Mouse (Mus musculus): ENCODE measurements around the gene Drd5. TPM values are rescaled to one million over a fixed set of nuclear protein-coding genes. Genes with fewer than 3 reads are reported as not detected.

Drd5 gene
- polyA plus RNA-seq, 1 experiment from 2014 or later: not detected

- H3K27ac ChIP-seq (ENCODE audit: low read depth, low read length): no peak overlapping the region
- H3K36me3 ChIP-seq (ENCODE audit: control insufficient read depth, insufficient read depth, low read length): no peaks in the 10 kb centered on the region
- H3K9ac ChIP-seq (ENCODE audit: low read depth, low read length): no peak overlapping the region
- H3K4me2 ChIP-seq (replicated peaks; ENCODE audit: low read depth, low read length): no peak overlapping the region
- WGBS: 38% methylated on average over 1 of the region's 1 CpGs
- no peak for ATAC-seq (ENCODE audit: low FRiP score, low TSS enrichment)
- no peak overlapping the region for H3K4me3 ChIP-seq (ENCODE audit: low read length)
- H3K27me3 ChIP-seq (ENCODE audit: control insufficient read depth, insufficient read depth, low read length): no peaks in the 10 kb centered on the region
- H3K4me1 ChIP-seq (ENCODE audit: control insufficient read depth, insufficient read depth, low read length): no peaks in the 10 kb centered on the region
- no peaks in the 10 kb centered on the region for H3K9me3 ChIP-seq (ENCODE audit: control insufficient read depth, low read length)
Observed at GRCm38 (mm10) chr5:38334582-38334981, 15.4 kb downstream of the Drd5 start.

GRCm38 (mm10) chr5:38343101-38343500 is 23.9 kb downstream of the Drd5 start:
- H3K4me2 ChIP-seq (replicated peaks; ENCODE audit: low read depth, low read length): no peak overlapping the region
- no peak overlapping the region for H3K9ac ChIP-seq (ENCODE audit: low read depth, low read length)
- H3K4me3 ChIP-seq (ENCODE audit: low read length): no peak overlapping the region
- no peaks in the 10 kb centered on the region for H3K27me3 ChIP-seq (ENCODE audit: control insufficient read depth, insufficient read depth, low read length)
- H3K36me3 ChIP-seq (ENCODE audit: control insufficient read depth, insufficient read depth, low read length): no peaks in the 10 kb centered on the region
- ATAC-seq (ENCODE audit: low FRiP score, low TSS enrichment): no peak
- H3K4me1 ChIP-seq (ENCODE audit: control insufficient read depth, insufficient read depth, low read length): no peaks in the 10 kb centered on the region
- H3K27ac ChIP-seq (ENCODE audit: low read depth, low read length): no peak overlapping the region
- 78% methylated on average over 3 of the region's 3 CpGs for WGBS
- no peaks in the 10 kb centered on the region for H3K9me3 ChIP-seq (ENCODE audit: control insufficient read depth, low read length)

GRCm38 (mm10) chr5:38346646-38347432 is 27.7 kb downstream of the Drd5 start:
- H3K4me3 ChIP-seq (ENCODE audit: low read length): no peak overlapping the region
- WGBS: 34% methylated on average over 10 of the region's 10 CpGs
- no peak overlapping the region for H3K9ac ChIP-seq (ENCODE audit: low read depth, low read length)
- H3K9me3 ChIP-seq (ENCODE audit: control insufficient read depth, low read length): no peaks in the 10 kb centered on the region
- no peak overlapping the region for H3K27ac ChIP-seq (ENCODE audit: low read depth, low read length)
- no peaks in the 10 kb centered on the region for H3K36me3 ChIP-seq (ENCODE audit: control insufficient read depth, insufficient read depth, low read length)
- ATAC-seq (ENCODE audit: low FRiP score, low TSS enrichment): no peak
- no peaks in the 10 kb centered on the region for H3K27me3 ChIP-seq (ENCODE audit: control insufficient read depth, insufficient read depth, low read length)
- H3K4me2 ChIP-seq (replicated peaks; ENCODE audit: low read depth, low read length): no peak overlapping the region
- no peaks in the 10 kb centered on the region for H3K4me1 ChIP-seq (ENCODE audit: control insufficient read depth, insufficient read depth, low read length)

GRCm38 (mm10) chr5:38350351-38350929 is 31.3 kb downstream of the Drd5 start:
- Histone ChIP-seq H3K4me1 (ENCODE audit: control insufficient read depth, insufficient read depth, low read length) (no peaks in the 10 kb centered on the region), H3K27ac (ENCODE audit: low read depth, low read length) (no peak overlapping the region), H3K4me3 (ENCODE audit: low read length) (no peak overlapping the region), H3K4me2 (replicated peaks; ENCODE audit: low read depth, low read length) (no peak overlapping the region), H3K9ac (ENCODE audit: low read depth, low read length) (no peak overlapping the region), H3K9me3 (ENCODE audit: control insufficient read depth, low read length) (no peaks in the 10 kb centered on the region), H3K36me3 (ENCODE audit: control insufficient read depth, insufficient read depth, low read length) (no peaks in the 10 kb centered on the region), H3K27me3 (ENCODE audit: control insufficient read depth, insufficient read depth, low read length) (no peaks in the 10 kb centered on the region)
- no peak for ATAC-seq (ENCODE audit: low FRiP score, low TSS enrichment)
- 52% methylated on average over 5 of the region's 5 CpGs for WGBS

- ATAC-seq (ENCODE audit: low FRiP score, low TSS enrichment): no peak
Observed at GRCm38 (mm10) chr5:38356927-38357326, 37.8 kb downstream of the Drd5 start.

GRCm38 (mm10) chr5:38359716-38360115 is 40.5 kb downstream of the Drd5 start:
- WGBS: 88% methylated on average over 2 of the region's 2 CpGs
- no peak overlapping the region for H3K27ac ChIP-seq (ENCODE audit: low read depth, low read length)
- no peak for ATAC-seq (ENCODE audit: low FRiP score, low TSS enrichment)
- H3K4me2 ChIP-seq (replicated peaks; ENCODE audit: low read depth, low read length): no peak overlapping the region
- no peak overlapping the region for H3K4me3 ChIP-seq (ENCODE audit: low read length)
- H3K27me3 ChIP-seq (ENCODE audit: control insufficient read depth, insufficient read depth, low read length): no peaks in the 10 kb centered on the region
- no peak overlapping the region for H3K9ac ChIP-seq (ENCODE audit: low read depth, low read length)
- H3K36me3 ChIP-seq (ENCODE audit: control insufficient read depth, insufficient read depth, low read length): no peaks in the 10 kb centered on the region
- no peaks in the 10 kb centered on the region for H3K9me3 ChIP-seq (ENCODE audit: control insufficient read depth, low read length)
- H3K4me1 ChIP-seq (ENCODE audit: control insufficient read depth, insufficient read depth, low read length): no peaks in the 10 kb centered on the region

More at GRCm38 (mm10) chr5:38356927-38357326, 37.8 kb downstream of the Drd5 start:
- H3K27me3 ChIP-seq (ENCODE audit: control insufficient read depth, insufficient read depth, low read length): no peaks in the 10 kb centered on the region
- 89% methylated on average over 3 of the region's 3 CpGs for WGBS
- no peaks in the 10 kb centered on the region for H3K4me1 ChIP-seq (ENCODE audit: control insufficient read depth, insufficient read depth, low read length)
- H3K9ac ChIP-seq (ENCODE audit: low read depth, low read length): no peak overlapping the region
- no peaks in the 10 kb centered on the region for H3K36me3 ChIP-seq (ENCODE audit: control insufficient read depth, insufficient read depth, low read length)
- H3K4me2 ChIP-seq (replicated peaks; ENCODE audit: low read depth, low read length): no peak overlapping the region
- H3K9me3 ChIP-seq (ENCODE audit: control insufficient read depth, low read length): no peaks in the 10 kb centered on the region
- no peak overlapping the region for H3K27ac ChIP-seq (ENCODE audit: low read depth, low read length)
- H3K4me3 ChIP-seq (ENCODE audit: low read length): no peak overlapping the region

GRCm38 (mm10) chr5:38364396-38364795 is 45.2 kb downstream of the Drd5 start:
- Histone ChIP-seq H3K4me1 (ENCODE audit: control insufficient read depth, insufficient read depth, low read length) (peaks cover 9% of the 10 kb centered on the region; the same call in 1 of the 2 replicates), H3K27ac (ENCODE audit: low read depth, low read length) (no peak overlapping the region), H3K36me3 (ENCODE audit: control insufficient read depth, insufficient read depth, low read length) (no peaks in the 10 kb centered on the region), H3K9ac (ENCODE audit: low read depth, low read length) (no peak overlapping the region), H3K27me3 (ENCODE audit: control insufficient read depth, insufficient read depth, low read length) (no peaks in the 10 kb centered on the region), H3K4me2 (replicated peaks; ENCODE audit: low read depth, low read length) (no peak overlapping the region), H3K9me3 (ENCODE audit: control insufficient read depth, low read length) (no peaks in the 10 kb centered on the region), H3K4me3 (ENCODE audit: low read length) (no peak overlapping the region)
- WGBS: 82% methylated on average over 5 of the region's 5 CpGs
- ATAC-seq (ENCODE audit: low FRiP score, low TSS enrichment): no peak

GRCm38 (mm10) chr5:38365521-38365920 is 46.4 kb downstream of the Drd5 start:
- no peaks in the 10 kb centered on the region for H3K27me3 ChIP-seq (ENCODE audit: control insufficient read depth, insufficient read depth, low read length)
- H3K4me3 ChIP-seq (ENCODE audit: low read length): no peak overlapping the region
- H3K9me3 ChIP-seq (ENCODE audit: control insufficient read depth, low read length): no peaks in the 10 kb centered on the region
- peaks cover 9% of the 10 kb centered on the region; the same call in 1 of the 2 replicates for H3K4me1 ChIP-seq (ENCODE audit: control insufficient read depth, insufficient read depth, low read length)
- ATAC-seq (ENCODE audit: low FRiP score, low TSS enrichment): no peak
- no peak overlapping the region for H3K4me2 ChIP-seq (replicated peaks; ENCODE audit: low read depth, low read length)
- H3K9ac ChIP-seq (ENCODE audit: low read depth, low read length): no peak overlapping the region
- no peak overlapping the region for H3K27ac ChIP-seq (ENCODE audit: low read depth, low read length)
- no peaks in the 10 kb centered on the region for H3K36me3 ChIP-seq (ENCODE audit: control insufficient read depth, insufficient read depth, low read length)
- WGBS: 58% methylated on average over 2 of the region's 2 CpGs

All from kidney, embryonic 14.5 days (tissue).